Mouse (Mus musculus) liver, postnatal 0 days (tissue): ENCODE data around the gene Prox1.

Experiments used
- CTCF ChIP-seq: sonication (generic); IDR thresholded peaks from 2 replicates; pipeline ENCODE4 v1.5.1; 2016; ENCODE audit warnings: antibody characterized with exemption, low read depth
- EP300 ChIP-seq: IDR thresholded peaks from 2 replicates; pipeline ENCODE4 v1.6.1; 2016; ENCODE audit warnings: antibody characterized with exemption, low read depth, mild to moderate bottlenecking

DNA sequence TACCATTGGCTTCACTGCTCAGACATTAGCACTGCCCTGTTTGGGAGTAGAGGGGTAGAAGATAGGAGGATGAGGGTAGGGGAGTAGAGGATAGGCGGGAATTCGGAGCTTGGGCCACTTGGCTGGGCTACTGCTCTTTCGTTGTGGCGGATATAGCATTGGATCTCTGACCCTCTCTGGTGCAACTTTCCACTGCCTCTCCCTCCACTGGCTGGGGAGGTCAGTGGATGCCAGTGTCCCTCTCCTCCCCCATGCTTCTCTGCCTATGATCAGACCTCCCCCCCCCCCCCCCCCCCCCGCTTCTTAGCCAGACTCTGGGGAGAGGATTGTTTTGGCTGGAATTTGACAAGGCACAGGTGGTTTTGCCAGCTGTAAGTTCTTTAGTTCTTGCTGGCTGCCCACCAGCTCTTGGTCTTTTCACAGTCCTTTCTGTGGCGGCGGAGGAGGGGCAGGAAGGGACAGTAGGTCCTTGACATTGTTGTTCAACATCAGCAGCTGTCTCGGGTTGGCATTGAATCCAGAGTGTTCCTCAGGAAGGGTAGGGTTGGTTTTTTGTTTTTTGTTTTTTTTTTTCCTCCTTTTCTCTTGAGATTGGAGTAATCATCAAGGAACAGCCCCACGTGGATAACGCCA, 90.8 kb downstream of the Prox1 start:
- TF ChIP-seq CTCF (no peak), EP300 (no peak)
